Mouse (Mus musculus): Measurements from ENCODE around the gene Fibp.

Fibp gene

GRCm38 (mm10) chr19:5465037-5465436, 4.6 kb downstream of the Fibp start:
- peak; percentile 40 for DNase-seq

GRCm38 (mm10) chr19:5466916-5467500, 6.6 kb downstream of the Fibp start:
- DNase-seq = no peak

- DNase-seq = no peak
Measured at GRCm38 (mm10) chr19:5468374-5468773, 8.0 kb downstream of the Fibp start, which contains the start of gene Ctsw. Gene Ctsw (minus strand): TSS chr19:5468507.

- no peak for DNase-seq
Measured at GRCm38 (mm10) chr19:5471846-5472245, 11.4 kb downstream of the Fibp start.

GRCm38 (mm10) chr19:5472857-5473256, 12.4 kb downstream of the Fibp start:
- DNase-seq = no peak

GRCm38 (mm10) chr19:5473720-5474119, 13.3 kb downstream of the Fibp start, which contains the start of gene Efemp2:
Gene Efemp2 (plus strand): TSS chr19:5473954.
- DNase-seq = peak; percentile 80

- peak; percentile 62 for DNase-seq
Measured at GRCm38 (mm10) chr19:5474281-5475068, 14.1 kb downstream of the Fibp start.

- DNase-seq = peak; percentile 72
Measured at GRCm38 (mm10) chr19:5475069-5475714, 14.8 kb downstream of the Fibp start.

GRCm38 (mm10) chr19:5477004-5477667, 16.7 kb downstream of the Fibp start:
- DNase-seq = peak; percentile 63

- peak; percentile 46 for DNase-seq
Measured at GRCm38 (mm10) chr19:5477668-5478300, 17.4 kb downstream of the Fibp start.

GRCm38 (mm10) chr19:5480016-5480415, 19.6 kb downstream of the Fibp start:
- DNase-seq = peak; percentile 66

- DNase-seq = no peak
Measured at GRCm38 (mm10) chr19:5481398-5481797, 21.0 kb downstream of the Fibp start.

- DNase-seq = no peak
Measured at GRCm38 (mm10) chr19:5483386-5484359, 23.3 kb downstream of the Fibp start.

GRCm38 (mm10) chr19:5484496-5484895, 24.1 kb downstream of the Fibp start:
- DNase-seq = peak; percentile 33

- DNase-seq = no peak
Measured at GRCm38 (mm10) chr19:5485371-5485770, 25.0 kb downstream of the Fibp start.

GRCm38 (mm10) chr19:5485821-5486220, 25.4 kb downstream of the Fibp start:
- no peak for DNase-seq

- no peak for DNase-seq
Measured at GRCm38 (mm10) chr19:5486286-5486685, 25.9 kb downstream of the Fibp start.

- no peak for DNase-seq
Measured at GRCm38 (mm10) chr19:5486771-5487170, 26.4 kb downstream of the Fibp start.

GRCm38 (mm10) chr19:5487768-5488550, 27.5 kb downstream of the Fibp start, which contains the start of gene Mus81:
Gene Mus81 (minus strand): TSS chr19:5488402.
- DNase-seq = no peak

GRCm38 (mm10) chr19:5488878-5489571, 28.6 kb downstream of the Fibp start:
- DNase-seq = no peak
